Mouse (Mus musculus) hindbrain, embryonic 10.5 days (tissue): ENCODE results near the gene Gria4. TPM values are rescaled to one million over a fixed set of nuclear protein-coding genes. Genes with fewer than 3 reads are reported as not detected.

Source experiments
- DNase-seq: peaks from one replicate; pipeline ENCODE4 v3.0.0-alpha.2; 2017; ENCODE audit warnings: low spot score
- H3K27ac ChIP-seq: fragments of 300-500 bp; sonication (generic); 2 replicates; pipeline ENCODE4 v1.5.1; 2016; ENCODE audit warnings: mild to moderate bottlenecking, moderate library complexity
- H3K27me3 ChIP-seq: fragments of 300-500 bp; sonication (generic); 2 replicates; pipeline ENCODE4 v1.6.1; 2016; ENCODE audit warnings: mild to moderate bottlenecking; ENCODE audit not compliant: poor library complexity, insufficient read depth, severe bottlenecking
- H3K36me3 ChIP-seq: fragments of 300-500 bp; sonication (generic); 2 replicates; pipeline ENCODE4 v1.6.1; 2016; ENCODE audit warnings: mild to moderate bottlenecking, moderate library complexity
- H3K4me1 ChIP-seq: fragments of 300-500 bp; sonication (generic); replicated peaks from 2 replicates; pipeline ENCODE4 v1.6.1; 2016; ENCODE audit warnings: mild to moderate bottlenecking
- H3K4me3 ChIP-seq: fragments of 300-500 bp; sonication (generic); 2 replicates; pipeline ENCODE4 v1.5.1; 2016; ENCODE audit warnings: mild to moderate bottlenecking, moderate library complexity
- H3K9me3 ChIP-seq: fragments of 300-500 bp; sonication (generic); 2 replicates; pipeline ENCODE4 v1.6.1; 2016; ENCODE audit warnings: mild to moderate bottlenecking, moderate library complexity
- WGBS: fragments of 180-500 bp; shearing (Covaris S2); methylation state at CpG from one replicate; pipeline ENCODE4 v1.1.7; 2016; 5-methylcytosine and 5-hydroxymethylcytosine counted together
- polyA plus RNA-seq: library from polyadenylated mRNA; unstranded; fragments of >200 nt; fragmentation: Nextera tagmentation; extraction: Ambion mirVana; gene quantifications from 2 replicates; pipeline ENCODE4 v1.2.1, GENCODE M21; 2016

Gene Gria4
- polyA plus RNA-seq, 1 experiment from 2014 or later, result 8.0 TPM

DNA sequence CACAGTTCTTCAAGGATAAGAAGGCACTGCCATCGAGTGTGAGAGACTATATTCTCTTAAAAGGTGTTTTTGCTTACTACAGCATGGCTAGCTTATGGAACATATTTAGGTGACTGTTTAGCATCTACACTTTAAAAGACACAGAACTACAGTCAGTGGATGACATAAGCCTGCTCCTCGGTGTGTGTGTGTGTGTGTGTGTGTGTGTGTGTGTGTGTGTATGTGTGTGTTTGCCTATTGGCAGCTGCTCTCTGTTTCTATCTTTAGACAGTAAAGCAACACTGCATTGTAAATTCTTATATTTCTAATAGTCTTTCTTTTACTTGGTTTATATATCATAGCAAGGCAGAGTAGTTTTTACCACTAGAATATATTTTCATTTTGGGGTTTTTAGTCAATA lies 130.3 kb downstream of the Gria4 start:
- Histone ChIP-seq H3K27ac (no peak overlapping the region), H3K4me1 (no peaks in the 10 kb centered on the region), H3K27me3 (no peaks in the 10 kb centered on the region), H3K9me3 (no peaks in the 10 kb centered on the region), H3K36me3 (no peaks in the 10 kb centered on the region), H3K4me3 (no peak overlapping the region)
- 89% methylated on average over 2 of the region's 2 CpGs for WGBS
- DNase-seq, result no peak

DNA sequence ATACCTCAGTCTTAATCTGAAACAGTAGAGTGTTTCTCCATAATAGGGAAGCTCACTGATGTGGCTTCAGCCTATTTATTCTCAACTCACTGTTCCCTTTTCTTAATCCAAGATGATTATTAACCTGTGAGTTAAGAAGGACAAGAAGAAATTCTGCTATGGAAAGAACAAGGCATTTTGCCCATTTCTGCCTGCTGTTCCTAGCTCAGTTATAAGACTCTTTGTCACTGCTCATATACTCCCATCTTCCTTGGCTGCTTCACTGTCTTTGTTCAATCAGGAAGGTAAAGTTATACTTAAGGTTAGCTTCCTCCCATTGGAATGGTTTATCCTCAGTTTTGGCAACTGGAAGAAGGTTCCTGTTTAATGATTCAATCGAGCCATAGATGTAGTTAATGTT lies 133.6 kb downstream of the Gria4 start:
- Histone ChIP-seq H3K27ac (no peak overlapping the region), H3K4me1 (no peaks in the 10 kb centered on the region), H3K27me3 (no peaks in the 10 kb centered on the region), H3K36me3 (no peaks in the 10 kb centered on the region), H3K9me3 (no peaks in the 10 kb centered on the region), H3K4me3 (no peak overlapping the region)
- 83% methylated on average over 1 of the region's 1 CpGs for WGBS
- no peak for DNase-seq

DNA sequence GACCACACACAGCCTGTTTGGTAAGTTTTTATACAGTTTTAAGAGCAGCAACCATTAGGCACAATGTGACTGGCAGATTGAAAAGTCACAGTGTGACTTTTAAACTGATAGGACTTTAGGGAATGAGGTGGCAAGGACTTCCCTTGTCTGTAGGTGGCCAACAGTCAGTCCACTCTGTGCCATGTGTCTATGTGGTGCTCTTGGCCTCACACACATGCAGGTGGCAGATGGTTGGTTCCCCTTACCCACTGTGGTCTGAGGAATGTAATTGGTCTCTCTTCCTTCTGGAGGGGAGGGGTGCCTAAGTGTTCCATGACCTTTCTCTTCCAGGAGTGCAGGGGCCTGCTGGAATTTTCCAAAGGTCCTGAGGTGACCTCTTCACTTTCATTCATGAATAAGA lies 137.1 kb downstream of the Gria4 start:
- Histone ChIP-seq H3K27me3 (no peaks in the 10 kb centered on the region), H3K9me3 (no peaks in the 10 kb centered on the region), H3K36me3 (no peaks in the 10 kb centered on the region), H3K27ac (no peak overlapping the region), H3K4me3 (no peak overlapping the region), H3K4me1 (no peaks in the 10 kb centered on the region)
- DNase-seq, result no peak

DNA sequence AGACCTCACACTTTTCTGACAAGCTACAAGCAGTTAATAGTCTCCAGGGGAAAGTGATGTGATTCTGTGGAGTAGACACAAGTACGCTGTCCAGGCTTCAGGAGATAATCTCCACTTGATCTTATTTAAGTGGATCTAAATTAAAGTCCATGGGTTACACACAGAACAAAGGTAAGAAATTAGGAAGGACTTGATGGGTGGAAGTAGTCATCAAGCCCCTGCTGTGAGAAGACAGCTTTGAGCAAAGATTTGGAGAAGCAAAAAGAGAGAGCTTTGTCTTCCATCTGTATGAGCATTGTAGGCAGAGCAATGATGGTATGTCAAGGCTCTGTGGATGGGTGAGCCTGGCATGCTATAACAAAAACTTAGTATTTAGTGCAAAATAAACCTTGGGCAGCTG lies 141.7 kb downstream of the Gria4 start:
- no peak for DNase-seq
- WGBS, result 77% methylated on average over 1 of the region's 1 CpGs
- no peak overlapping the region for H3K27ac ChIP-seq
- H3K9me3 ChIP-seq, result no peaks in the 10 kb centered on the region
- no peaks in the 10 kb centered on the region for H3K36me3 ChIP-seq
- H3K4me3 ChIP-seq, result no peak overlapping the region
- H3K27me3 ChIP-seq, result no peaks in the 10 kb centered on the region
- no peaks in the 10 kb centered on the region for H3K4me1 ChIP-seq

DNA sequence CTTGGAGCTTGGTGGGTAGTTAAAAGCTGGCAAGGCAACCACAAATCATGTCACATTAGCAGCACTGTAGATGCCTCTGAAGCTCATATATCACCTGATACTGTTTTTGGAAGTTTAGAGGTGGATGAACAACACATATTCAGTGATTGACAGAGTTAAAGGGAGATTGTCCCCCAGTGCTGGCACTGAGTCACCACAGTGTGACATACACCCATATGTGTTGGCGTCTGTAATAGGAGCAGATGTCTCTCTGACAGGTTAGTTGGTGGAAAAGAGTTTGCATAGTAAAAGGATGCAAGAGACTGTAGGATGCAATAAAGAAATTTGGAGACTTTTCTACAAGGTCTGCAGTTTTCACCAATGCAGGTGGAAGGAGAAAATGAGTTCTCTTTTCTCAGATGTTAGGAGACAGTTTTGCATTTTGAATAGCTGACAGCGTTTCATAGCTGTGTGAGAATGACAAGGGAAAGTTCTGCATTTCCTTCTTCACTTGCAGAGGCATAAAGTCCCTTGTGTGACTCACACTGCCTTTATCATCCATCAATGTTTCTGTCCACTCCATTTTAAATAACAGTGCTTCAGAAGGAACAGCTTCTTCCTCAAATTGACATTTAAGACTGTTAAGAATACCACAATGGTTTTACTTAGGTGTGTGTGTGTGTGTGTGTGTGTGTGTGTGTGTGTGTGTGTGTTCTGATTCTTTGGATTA lies 156.7 kb downstream of the Gria4 start:
- DNase-seq, result no peak
- Histone ChIP-seq H3K36me3 (no peaks in the 10 kb centered on the region), H3K27me3 (no peaks in the 10 kb centered on the region), H3K9me3 (no peaks in the 10 kb centered on the region), H3K27ac (no peak overlapping the region), H3K4me1 (no peaks in the 10 kb centered on the region), H3K4me3 (no peak overlapping the region)
- WGBS, result 82% methylated on average over 2 of the region's 2 CpGs

DNA sequence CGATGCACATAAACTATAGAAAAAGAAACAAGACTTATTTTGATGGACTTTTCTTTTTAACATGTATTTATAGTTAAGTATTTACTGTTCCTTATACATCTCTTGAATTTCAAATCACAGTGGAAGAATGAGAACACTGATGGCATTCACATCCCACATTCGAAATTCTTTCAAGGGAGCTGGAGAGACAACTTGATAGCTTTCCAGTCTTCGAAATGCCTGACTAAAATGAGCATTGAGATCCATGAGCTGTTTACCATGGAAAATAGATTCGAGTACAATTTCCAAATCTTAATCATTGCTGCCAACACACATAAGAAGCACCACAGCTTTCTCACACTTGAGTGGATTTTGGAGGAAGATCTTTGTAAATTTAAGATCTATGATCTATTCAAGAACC lies 164.1 kb downstream of the Gria4 start:
- WGBS, result 88% methylated on average over 4 of the region's 4 CpGs
- no peak overlapping the region for H3K4me3 ChIP-seq
- no peak overlapping the region for H3K27ac ChIP-seq
- H3K27me3 ChIP-seq, result no peaks in the 10 kb centered on the region
- no peaks in the 10 kb centered on the region for H3K36me3 ChIP-seq
- H3K4me1 ChIP-seq, result no peaks in the 10 kb centered on the region
- H3K9me3 ChIP-seq, result no peaks in the 10 kb centered on the region
- no peak for DNase-seq

DNA sequence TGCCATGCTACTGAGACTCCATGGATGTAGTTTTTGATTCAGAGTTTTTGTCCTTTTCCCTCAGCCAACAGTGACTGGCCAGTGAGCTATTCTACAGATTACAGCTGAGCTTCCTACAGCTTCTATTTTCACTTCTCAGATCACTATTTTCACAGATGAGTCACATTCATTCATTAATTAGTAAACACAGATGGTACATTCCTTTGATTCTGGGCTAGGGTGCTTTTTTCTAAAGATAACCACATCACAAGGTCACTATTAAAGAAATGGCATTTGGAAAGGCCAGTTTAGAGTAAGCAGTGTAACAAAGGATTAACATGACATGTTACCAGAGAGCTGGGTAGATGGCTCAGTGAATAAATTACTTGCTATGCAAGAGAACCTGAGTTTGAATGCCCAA lies 180.7 kb downstream of the Gria4 start:
- Histone ChIP-seq H3K4me3 (no peak overlapping the region), H3K27ac (no peak overlapping the region), H3K4me1 (no peaks in the 10 kb centered on the region), H3K36me3 (no peaks in the 10 kb centered on the region), H3K27me3 (no peaks in the 10 kb centered on the region), H3K9me3 (no peaks in the 10 kb centered on the region)
- no peak for DNase-seq

DNA sequence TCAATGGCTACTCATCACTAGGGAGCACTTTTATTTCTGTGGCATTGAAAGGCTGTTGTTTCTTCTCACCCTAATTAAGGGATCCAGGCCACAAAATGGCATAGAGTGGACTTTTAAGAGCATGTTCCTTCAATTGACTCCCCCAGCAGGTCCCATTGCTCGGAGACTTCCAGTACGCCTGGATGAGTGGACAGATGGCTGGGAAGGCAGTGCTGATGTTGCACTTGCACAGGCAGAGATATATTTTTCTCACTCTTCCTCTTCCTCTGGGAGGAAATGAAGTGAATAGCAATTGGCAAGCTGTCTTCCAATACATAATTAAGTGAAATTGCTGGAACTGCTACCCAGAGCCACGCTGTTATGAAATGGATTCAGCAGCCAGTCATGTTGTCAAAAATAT lies 190.7 kb downstream of the Gria4 start:
- DNase-seq, result no peak
- Histone ChIP-seq H3K36me3 (no peaks in the 10 kb centered on the region), H3K27ac (no peak overlapping the region), H3K4me1 (no peaks in the 10 kb centered on the region), H3K27me3 (no peaks in the 10 kb centered on the region), H3K4me3 (no peak overlapping the region), H3K9me3 (no peaks in the 10 kb centered on the region)
- WGBS, result 79% methylated on average over 3 of the region's 3 CpGs

DNA sequence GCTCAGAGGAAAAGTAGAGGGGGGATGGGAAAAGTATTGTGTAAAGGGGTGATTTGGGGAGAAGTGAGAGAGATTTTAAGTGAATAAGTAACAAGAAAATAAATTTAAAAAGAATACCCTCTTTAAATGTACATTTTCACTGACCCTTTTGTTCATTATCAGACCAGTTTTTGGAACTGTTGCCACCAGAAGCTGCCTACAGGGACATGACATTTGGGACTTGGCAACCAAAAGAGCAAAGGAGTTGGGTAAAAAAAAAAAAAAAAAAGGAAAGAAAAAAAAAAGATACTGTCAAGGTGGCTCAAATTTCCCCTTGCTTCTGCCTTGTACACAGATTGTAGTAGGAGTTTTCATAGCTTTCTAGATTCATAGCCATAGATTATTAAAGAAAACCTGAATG lies 191.8 kb downstream of the Gria4 start:
- no peak for DNase-seq
- H3K27me3 ChIP-seq, result no peaks in the 10 kb centered on the region

DNA sequence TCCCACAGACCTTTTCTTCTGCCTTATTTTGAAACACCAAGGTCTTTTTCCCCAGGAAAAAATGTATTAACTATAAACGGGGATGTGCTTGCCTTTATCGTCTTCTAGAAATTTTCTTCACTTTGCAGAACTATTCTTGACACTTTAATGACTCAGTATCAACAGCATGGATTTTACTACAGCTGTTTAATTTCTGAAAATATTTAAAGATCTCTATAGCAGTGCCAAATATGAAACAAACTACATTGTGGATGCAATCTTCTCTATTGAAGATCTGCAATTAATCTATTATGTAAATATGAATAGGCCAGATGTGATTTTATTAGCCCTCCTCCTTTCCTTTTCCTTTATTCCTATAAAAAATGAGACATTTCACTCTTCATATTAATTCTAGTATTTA lies 194.2 kb downstream of the Gria4 start:
- H3K36me3 ChIP-seq, result no peaks in the 10 kb centered on the region
- no peaks in the 10 kb centered on the region for H3K9me3 ChIP-seq
- H3K4me1 ChIP-seq, result no peaks in the 10 kb centered on the region
- no peaks in the 10 kb centered on the region for H3K27me3 ChIP-seq
- no peak for DNase-seq
- H3K27ac ChIP-seq, result no peak overlapping the region
- no peak overlapping the region for H3K4me3 ChIP-seq
- 81% methylated on average over 2 of the region's 2 CpGs for WGBS

More for the DNA sequence above, 191.8 kb downstream of the Gria4 start:
- Histone ChIP-seq H3K36me3 (no peaks in the 10 kb centered on the region), H3K27ac (no peak overlapping the region), H3K4me3 (no peak overlapping the region), H3K4me1 (no peaks in the 10 kb centered on the region), H3K9me3 (no peaks in the 10 kb centered on the region)

DNA sequence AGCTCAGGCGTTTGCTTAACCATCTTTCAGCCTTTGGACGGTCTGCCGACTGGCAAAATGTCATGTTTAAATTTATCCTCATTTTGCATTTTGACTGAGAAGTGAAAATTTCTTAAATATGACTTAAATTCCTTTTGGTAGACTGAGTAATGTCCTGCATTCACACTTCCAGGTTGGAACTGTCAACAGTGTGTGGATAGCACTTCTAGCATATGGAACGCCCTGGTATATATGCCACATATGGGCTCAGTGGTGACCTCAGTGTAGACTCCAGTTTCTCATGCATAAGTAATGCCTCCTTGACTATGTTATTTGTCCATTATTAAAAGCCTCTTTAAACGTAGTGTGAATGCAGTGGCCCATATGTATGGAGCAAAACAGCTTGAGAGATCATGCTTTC lies 222.4 kb downstream of the Gria4 start:
- Histone ChIP-seq H3K27me3 (no peaks in the 10 kb centered on the region), H3K4me1 (no peaks in the 10 kb centered on the region), H3K36me3 (no peaks in the 10 kb centered on the region), H3K4me3 (no peak overlapping the region), H3K9me3 (no peaks in the 10 kb centered on the region), H3K27ac (no peak overlapping the region)
- DNase-seq, result no peak
- WGBS, result 83% methylated on average over 5 of the region's 5 CpGs

DNA sequence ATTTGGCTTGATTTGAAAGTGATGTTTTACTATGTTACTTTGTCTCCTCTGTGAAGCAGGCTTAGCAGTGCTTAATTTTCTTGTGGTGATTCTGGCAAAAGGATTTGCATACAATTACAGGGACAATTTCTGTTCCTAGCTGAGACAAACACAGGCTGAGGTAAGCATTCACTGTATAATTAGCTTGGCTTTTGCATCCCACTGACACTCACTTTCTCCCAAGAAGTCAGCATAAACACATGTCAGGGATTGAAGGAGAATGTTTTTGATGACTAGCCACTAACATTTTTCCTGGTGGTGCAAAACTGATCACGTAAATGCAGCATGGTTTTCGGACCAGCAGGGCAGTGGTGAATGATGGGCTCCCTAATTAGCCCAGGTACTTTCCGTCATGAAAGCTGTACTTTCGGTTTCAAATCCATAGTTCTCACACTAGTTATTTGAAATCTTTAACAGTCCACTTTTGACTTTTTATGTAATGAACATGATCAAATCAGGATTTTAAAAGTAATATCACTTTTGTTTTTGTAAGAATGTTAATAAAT lies 240.5 kb downstream of the Gria4 start:
- no peaks in the 10 kb centered on the region for H3K27me3 ChIP-seq
- no peaks in the 10 kb centered on the region for H3K4me1 ChIP-seq
- H3K4me3 ChIP-seq, result no peak overlapping the region
- no peaks in the 10 kb centered on the region for H3K36me3 ChIP-seq
- DNase-seq, result no peak
- 72% methylated on average over 4 of the region's 4 CpGs for WGBS
- no peaks in the 10 kb centered on the region for H3K9me3 ChIP-seq
- no peak overlapping the region for H3K27ac ChIP-seq

DNA sequence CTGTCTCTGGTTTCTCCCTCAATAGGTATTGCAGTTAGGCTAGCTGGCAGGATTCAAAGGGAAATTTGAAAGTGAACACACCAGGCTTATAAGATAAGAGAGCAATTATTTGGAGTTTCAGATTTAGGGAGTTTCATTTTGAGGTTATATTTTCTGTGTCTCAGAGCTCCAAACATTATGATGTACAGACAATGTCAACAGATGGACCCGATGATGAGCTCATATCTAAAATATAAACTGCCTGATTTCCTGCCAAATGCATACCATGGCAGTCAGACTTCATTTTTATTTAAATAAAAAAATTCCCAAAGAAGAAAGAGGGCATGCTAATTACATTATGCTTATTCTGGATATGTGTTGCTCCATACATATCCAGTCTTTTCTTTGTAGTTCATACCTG lies 256.8 kb downstream of the Gria4 start:
- DNase-seq, result no peak
- H3K9me3 ChIP-seq, result no peaks in the 10 kb centered on the region
- H3K27ac ChIP-seq, result no peak overlapping the region
- H3K27me3 ChIP-seq, result no peaks in the 10 kb centered on the region
- no peak overlapping the region for H3K4me3 ChIP-seq
- H3K36me3 ChIP-seq, result no peaks in the 10 kb centered on the region
- WGBS, result 100% methylated on average over 1 of the region's 1 CpGs
- no peaks in the 10 kb centered on the region for H3K4me1 ChIP-seq
